Mouse (Mus musculus) C2C12 (cell line): Measurements from ENCODE around the gene Plekha4.

Experiments
- CTCF ChIP-seq: IDR thresholded peaks from one replicate; pipeline ENCODE4 v1.5.1; 2011; ENCODE audit not compliant: control insufficient read depth, insufficient read depth, insufficient read length
- MAX ChIP-seq: IDR thresholded peaks from one replicate; pipeline ENCODE4 v1.6.1; 2011; ENCODE audit warnings: mild to moderate bottlenecking, control low read depth
- MYOD1 ChIP-seq: IDR thresholded peaks from one replicate; pipeline ENCODE4 v1.6.1; 2011; ENCODE audit warnings: low read depth; ENCODE audit not compliant: control insufficient read depth, insufficient read length

- TF ChIP-seq CTCF = no peak
- no peak for TF ChIP-seq MAX
- no peak for TF ChIP-seq MYOD1
Observed at GRCm38 (mm10) chr7:45523678-45524170, 2.4 kb upstream of the Plekha4 start.
